Mouse (Mus musculus) Muller cell, postnatal 12 days (primary cell): ENCODE results near the gene Taf13.
"Not testable (repeated sequence)": the region's sequence is repeated elsewhere in the genome, so short reads cannot be mapped to it uniquely, and the experiment has no call there.

Source experiments
- DNase-seq: peaks from one replicate; pipeline ENCODE4 v3.0.0-alpha.2; 2015; ENCODE audit errors: inconsistent ontology term

The Taf13 gene

GRCm38 (mm10) chr3:108571443-108572294 is at the start of gene Taf13:
Gene Taf13, plus strand, starts transcription at chr3:108571698.
- peak; percentile 97 for DNase-seq

- DNase-seq: no peak
Measured at GRCm38 (mm10) chr3:108523415-108523814, 48.1 kb upstream of the Taf13 start.

- DNase-seq: no peak
Measured at GRCm38 (mm10) chr3:108528489-108528888, 43.0 kb upstream of the Taf13 start.

GRCm38 (mm10) chr3:108533114-108533885 is 38.2 kb upstream of the Taf13 start:
- DNase-seq: peak; percentile 27

GRCm38 (mm10) chr3:108533951-108534350 is 37.5 kb upstream of the Taf13 start, which contains the start of gene 1700013F07Rik:
Gene 1700013F07Rik, plus strand, starts transcription at chr3:108534150.
- no peak for DNase-seq

- no peak for DNase-seq
Measured at GRCm38 (mm10) chr3:108535896-108536516, 35.5 kb upstream of the Taf13 start.

- DNase-seq: peak; percentile 43
Measured at GRCm38 (mm10) chr3:108536517-108537260, 34.8 kb upstream of the Taf13 start, which contains the start of gene 5330417C22Rik. Gene 5330417C22Rik, minus strand, starts transcription at chr3:108536536.

- peak; percentile 89 for DNase-seq
Measured at GRCm38 (mm10) chr3:108537303-108537702, 34.2 kb upstream of the Taf13 start.

GRCm38 (mm10) chr3:108542299-108542698 is 29.2 kb upstream of the Taf13 start:
- DNase-seq: no peak

GRCm38 (mm10) chr3:108554111-108554561 is 17.4 kb upstream of the Taf13 start:
- no peak for DNase-seq

GRCm38 (mm10) chr3:108554587-108555312 is 16.7 kb upstream of the Taf13 start:
- peak; percentile 97 for DNase-seq

GRCm38 (mm10) chr3:108557888-108558287 is 13.6 kb upstream of the Taf13 start:
- no peak for DNase-seq

GRCm38 (mm10) chr3:108562133-108562730 is 9.3 kb upstream of the Taf13 start, which contains the start of gene Tmem167b:
Gene Tmem167b, minus strand, starts transcription at chr3:108562466.
- peak; percentile 97 for DNase-seq

- peak; percentile 57 for DNase-seq
Measured at GRCm38 (mm10) chr3:108562777-108563271, 8.7 kb upstream of the Taf13 start.

GRCm38 (mm10) chr3:108563309-108563708 is 8.2 kb upstream of the Taf13 start:
- DNase-seq: peak; percentile 83

- peak; percentile 95 for DNase-seq
Measured at GRCm38 (mm10) chr3:108567990-108568877, 3.3 kb upstream of the Taf13 start.

GRCm38 (mm10) chr3:108569636-108570035 is 1.9 kb upstream of the Taf13 start:
- not testable (repeated sequence) for DNase-seq

GRCm38 (mm10) chr3:108570813-108571212 is 685 bp upstream of the Taf13 start:
- DNase-seq: no peak
